Mouse (Mus musculus): Measurements from ENCODE around the gene Atp10b. TPM values are rescaled to one million over a fixed set of nuclear protein-coding genes. Genes with fewer than 3 reads are reported as not detected.
A peak's percentile ranks its signal among the peaks of the same experiment; 100 is the strongest.

The Atp10b gene
- polyA plus RNA-seq, 1 experiment = 12.0 TPM

DNA sequence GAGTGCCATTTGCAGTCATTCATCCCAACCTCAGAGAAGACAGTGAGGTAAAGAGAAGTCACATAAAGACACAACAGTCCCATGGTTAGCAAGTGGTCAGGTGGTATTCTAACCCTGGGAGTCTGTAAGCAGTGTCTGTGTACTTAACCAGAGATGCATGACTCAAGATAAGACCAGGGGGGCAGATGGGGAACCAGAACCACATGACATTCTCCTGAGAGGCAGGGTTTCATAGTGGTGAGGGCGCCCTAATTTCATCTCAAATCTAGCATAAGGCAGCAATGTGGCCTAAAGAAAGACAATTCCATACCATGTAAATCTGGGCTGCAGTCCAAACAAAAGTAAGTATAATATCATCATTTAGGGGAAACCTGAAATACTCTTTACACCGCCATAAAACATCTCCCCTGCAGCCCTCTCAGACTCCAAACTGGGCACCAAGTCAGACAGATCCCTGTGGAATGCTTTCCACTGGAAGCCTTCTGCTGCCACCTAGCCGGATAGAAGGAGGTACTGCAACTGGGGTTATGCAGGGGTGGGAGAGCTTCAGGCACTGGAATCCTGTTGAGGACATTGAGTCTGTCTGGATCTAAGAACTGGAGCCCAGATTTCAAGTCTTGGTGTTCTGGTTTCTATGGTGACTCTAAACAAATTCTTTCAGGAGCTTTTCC, 114.0 kb downstream of the Atp10b start:
- no peak overlapping the region for H3K4me3 ChIP-seq (ENCODE audit: low read depth, low read length)
- peaks cover 16% of the 10 kb centered on the region for H3K36me3 ChIP-seq (ENCODE audit: control insufficient read depth, insufficient read depth, low read length)
- TF ChIP-seq POLR2A (IDR thresholded peaks at IDR 0.05; ENCODE audit: low read depth, low read length) (no peak), CTCF (IDR thresholded peaks at IDR 0.05; ENCODE audit: extremely low read depth, insufficient read length, insufficient replicate concordance, low read depth, low read length) (peak; percentile 72; the same call in 1 of the 2 replicates)
- no peaks in the 10 kb centered on the region for H3K27me3 ChIP-seq (ENCODE audit: control insufficient read depth, insufficient read depth, low read length)
- H3K27ac ChIP-seq (ENCODE audit: insufficient read depth, low read depth, low read length) = no peak overlapping the region
- 40% methylated on average over 3 of the region's 3 CpGs for WGBS
- H3K4me1 ChIP-seq (ENCODE audit: control insufficient read depth, insufficient read depth, insufficient read length, low read length) = no peaks in the 10 kb centered on the region

DNA sequence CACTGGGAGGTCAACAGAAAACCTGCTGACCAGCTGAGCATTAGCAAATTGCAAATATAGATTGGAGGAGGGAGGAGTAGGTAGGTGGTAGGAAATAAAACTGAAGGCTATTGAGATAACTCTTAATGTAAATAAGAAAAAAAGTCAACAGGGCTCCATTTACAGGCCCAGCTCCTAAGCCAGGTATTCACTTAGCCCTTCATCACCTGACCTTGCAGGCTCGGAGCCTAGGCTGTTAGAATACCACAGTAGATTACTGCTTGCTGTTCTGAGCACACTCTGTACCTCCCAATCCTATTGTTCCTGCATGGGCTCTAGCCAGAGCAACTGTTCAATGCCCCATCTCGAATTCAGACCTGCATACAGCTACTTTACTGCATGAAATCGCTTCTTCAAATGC, 117.8 kb downstream of the Atp10b start:
- no peak for TF ChIP-seq CTCF (IDR thresholded peaks at IDR 0.05; ENCODE audit: extremely low read depth, insufficient read length, insufficient replicate concordance, low read depth, low read length)
- no peak for TF ChIP-seq POLR2A (IDR thresholded peaks at IDR 0.05; ENCODE audit: low read depth, low read length)
- Histone ChIP-seq H3K27ac (ENCODE audit: insufficient read depth, low read depth, low read length) (no peak overlapping the region), H3K36me3 (ENCODE audit: control insufficient read depth, insufficient read depth, low read length) (no peaks in the 10 kb centered on the region), H3K4me1 (ENCODE audit: control insufficient read depth, insufficient read depth, insufficient read length, low read length) (no peaks in the 10 kb centered on the region), H3K4me3 (ENCODE audit: low read depth, low read length) (no peak overlapping the region), H3K27me3 (ENCODE audit: control insufficient read depth, insufficient read depth, low read length) (peaks cover 2% of the 10 kb centered on the region; the same call in 1 of the 2 replicates)
- WGBS = 66% methylated on average over 3 of the region's 3 CpGs

DNA sequence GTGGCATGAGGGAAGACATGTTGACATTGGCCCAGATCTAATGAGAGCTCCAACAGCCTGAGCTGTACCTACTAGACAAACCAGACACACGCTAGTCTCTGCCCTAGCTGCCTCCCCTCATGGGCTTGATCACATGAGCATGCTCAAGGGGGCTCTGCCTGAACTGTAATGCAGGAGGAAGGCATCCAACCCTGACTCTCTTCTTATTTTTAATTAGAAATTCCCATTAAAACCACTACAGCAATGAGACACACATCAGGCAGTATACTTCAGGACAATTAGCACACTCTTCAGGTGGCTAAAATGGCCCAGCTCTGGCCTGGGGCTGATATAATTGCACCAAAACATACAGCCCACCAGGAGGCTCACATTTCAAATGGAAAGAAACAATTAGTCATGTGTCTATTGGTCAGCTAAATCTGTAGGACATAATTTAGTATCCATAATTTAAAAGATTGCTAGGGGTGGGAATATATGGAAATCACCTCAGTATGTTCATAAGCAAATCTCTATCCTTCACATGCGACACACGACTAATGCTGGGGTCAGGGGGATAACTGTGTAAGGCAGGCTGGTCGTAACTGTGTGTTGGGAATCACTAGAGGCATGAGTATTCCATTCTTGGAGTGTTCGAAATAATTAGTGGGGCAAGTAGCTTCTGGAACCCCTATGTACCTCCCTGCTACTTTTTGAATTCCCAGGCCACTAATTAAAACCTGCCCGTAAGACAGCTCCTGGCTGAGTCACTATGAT, 120.0 kb downstream of the Atp10b start:
- 86% methylated on average over 6 of the region's 6 CpGs for WGBS
- H3K27me3 ChIP-seq (ENCODE audit: control insufficient read depth, insufficient read depth, low read length) = peaks cover 2% of the 10 kb centered on the region; the same call in 1 of the 2 replicates
- no peaks in the 10 kb centered on the region for H3K36me3 ChIP-seq (ENCODE audit: control insufficient read depth, insufficient read depth, low read length)
- TF ChIP-seq CTCF (IDR thresholded peaks at IDR 0.05; ENCODE audit: extremely low read depth, insufficient read length, insufficient replicate concordance, low read depth, low read length) = no peak
- no peak for TF ChIP-seq POLR2A (IDR thresholded peaks at IDR 0.05; ENCODE audit: low read depth, low read length)
- H3K4me3 ChIP-seq (ENCODE audit: low read depth, low read length) = no peak overlapping the region
- no peaks in the 10 kb centered on the region for H3K4me1 ChIP-seq (ENCODE audit: control insufficient read depth, insufficient read depth, insufficient read length, low read length)
- no peak overlapping the region for H3K27ac ChIP-seq (ENCODE audit: insufficient read depth, low read depth, low read length)

DNA sequence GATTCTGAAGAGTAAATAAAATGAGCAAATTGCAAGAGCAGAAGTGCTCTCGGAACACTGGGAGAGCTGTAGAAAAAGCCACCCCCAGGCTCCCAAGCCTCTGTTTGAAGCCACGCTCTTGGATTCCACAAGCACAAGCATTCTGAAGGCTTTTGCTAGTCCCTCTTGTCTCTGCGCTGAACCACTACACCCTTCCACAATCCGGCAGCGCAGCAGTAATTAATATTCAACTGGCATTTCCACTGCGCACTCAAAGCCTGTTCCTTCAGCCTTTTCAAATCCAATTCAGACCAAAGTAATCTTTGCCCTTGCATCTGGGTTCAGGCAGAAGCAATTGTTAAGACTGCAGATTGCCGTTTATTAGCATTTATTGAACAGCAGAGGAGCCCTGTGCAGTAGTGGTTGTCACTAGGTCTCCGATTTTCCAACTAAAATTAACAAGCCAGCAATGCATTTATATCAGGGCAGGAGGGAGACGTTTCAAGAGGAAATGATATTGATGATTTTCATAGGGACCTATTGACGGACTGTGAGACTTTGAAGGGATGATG, 120.7 kb downstream of the Atp10b start:
- 63% methylated on average over 10 of the region's 10 CpGs for WGBS

DNA sequence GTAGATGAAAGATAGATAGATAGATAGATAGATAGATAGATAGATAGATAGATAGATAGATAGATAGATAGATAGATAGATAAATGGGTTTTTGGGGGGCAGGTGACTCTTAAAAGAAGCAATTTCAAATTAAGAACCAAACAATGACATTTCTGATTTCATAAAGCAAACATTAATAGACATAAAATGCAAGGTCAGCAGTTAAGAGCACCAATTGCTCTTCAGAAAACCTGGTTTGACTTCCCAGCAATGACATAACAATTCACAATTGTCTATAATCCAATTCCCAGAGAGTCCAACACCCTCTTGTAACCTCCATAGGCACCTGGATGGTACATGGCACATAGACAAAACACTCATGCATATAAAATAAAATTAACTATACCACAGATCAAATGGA, 124.2 kb downstream of the Atp10b start:
- Histone ChIP-seq H3K4me1 (ENCODE audit: control insufficient read depth, insufficient read depth, insufficient read length, low read length) (no peaks in the 10 kb centered on the region), H3K4me3 (ENCODE audit: low read depth, low read length) (no peak overlapping the region), H3K36me3 (ENCODE audit: control insufficient read depth, insufficient read depth, low read length) (no peaks in the 10 kb centered on the region), H3K27me3 (ENCODE audit: control insufficient read depth, insufficient read depth, low read length) (peaks cover 2% of the 10 kb centered on the region; the same call in 1 of the 2 replicates), H3K27ac (ENCODE audit: insufficient read depth, low read depth, low read length) (no peak overlapping the region)
- TF ChIP-seq CTCF (IDR thresholded peaks at IDR 0.05; ENCODE audit: extremely low read depth, insufficient read length, insufficient replicate concordance, low read depth, low read length) (no peak), POLR2A (IDR thresholded peaks at IDR 0.05; ENCODE audit: low read depth, low read length) (no peak)

More for the DNA sequence above, 120.7 kb downstream of the Atp10b start:
- no peak overlapping the region for H3K27ac ChIP-seq (ENCODE audit: insufficient read depth, low read depth, low read length)
- H3K4me1 ChIP-seq (ENCODE audit: control insufficient read depth, insufficient read depth, insufficient read length, low read length) = no peaks in the 10 kb centered on the region
- no peak overlapping the region for H3K4me3 ChIP-seq (ENCODE audit: low read depth, low read length)
- peaks cover 2% of the 10 kb centered on the region; the same call in 1 of the 2 replicates for H3K27me3 ChIP-seq (ENCODE audit: control insufficient read depth, insufficient read depth, low read length)
- TF ChIP-seq CTCF (IDR thresholded peaks at IDR 0.05; ENCODE audit: extremely low read depth, insufficient read length, insufficient replicate concordance, low read depth, low read length) = no peak
- no peak for TF ChIP-seq POLR2A (IDR thresholded peaks at IDR 0.05; ENCODE audit: low read depth, low read length)
- no peaks in the 10 kb centered on the region for H3K36me3 ChIP-seq (ENCODE audit: control insufficient read depth, insufficient read depth, low read length)

DNA sequence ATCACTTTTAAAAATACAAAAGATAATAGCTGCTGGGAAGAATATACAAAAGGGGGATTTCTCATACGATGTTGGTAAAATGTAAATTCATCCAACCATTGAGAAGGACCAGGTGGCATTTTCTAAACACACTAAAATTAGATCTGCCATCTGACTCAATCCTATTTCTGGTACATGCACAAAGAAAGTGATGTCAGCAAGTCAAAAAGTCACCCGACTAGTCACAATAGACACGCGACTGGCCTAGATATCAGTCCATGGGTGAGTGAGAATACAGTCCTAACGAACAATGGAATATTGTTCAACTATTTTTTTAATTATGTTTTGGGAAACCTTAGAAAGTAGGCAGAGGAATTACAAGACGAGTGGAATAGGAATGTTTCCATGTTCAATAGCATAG, 147.9 kb downstream of the Atp10b start:
- H3K27ac ChIP-seq (ENCODE audit: insufficient read depth, low read depth, low read length) = no peak overlapping the region
- 83% methylated on average over 6 of the region's 6 CpGs for WGBS
- H3K36me3 ChIP-seq (ENCODE audit: control insufficient read depth, insufficient read depth, low read length) = no peaks in the 10 kb centered on the region
- no peaks in the 10 kb centered on the region for H3K27me3 ChIP-seq (ENCODE audit: control insufficient read depth, insufficient read depth, low read length)
- no peak for TF ChIP-seq POLR2A (IDR thresholded peaks at IDR 0.05; ENCODE audit: low read depth, low read length)
- TF ChIP-seq CTCF (IDR thresholded peaks at IDR 0.05; ENCODE audit: extremely low read depth, insufficient read length, insufficient replicate concordance, low read depth, low read length) = no peak
- no peaks in the 10 kb centered on the region for H3K4me1 ChIP-seq (ENCODE audit: control insufficient read depth, insufficient read depth, insufficient read length, low read length)
- no peak overlapping the region for H3K4me3 ChIP-seq (ENCODE audit: low read depth, low read length)

DNA sequence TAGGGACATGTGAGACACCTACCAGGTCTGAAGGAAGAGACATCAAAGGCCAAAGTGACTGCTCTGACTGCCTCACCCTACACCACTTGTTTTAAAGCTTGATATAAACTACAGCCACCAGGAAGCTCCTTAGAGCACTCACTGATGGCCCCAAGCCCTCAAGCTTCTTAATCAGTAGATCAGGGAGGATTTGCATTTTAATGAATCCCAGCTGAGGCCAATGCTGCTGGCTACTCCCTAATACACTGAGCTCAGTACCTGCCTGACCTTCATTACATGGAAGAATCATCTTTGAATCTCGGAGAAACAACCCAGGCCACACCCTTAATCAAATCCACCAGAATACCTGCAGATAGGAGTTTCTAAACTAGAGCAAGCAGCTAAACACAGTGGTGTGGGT, 161.3 kb downstream of the Atp10b start:
- no peaks in the 10 kb centered on the region for H3K4me1 ChIP-seq (ENCODE audit: control insufficient read depth, insufficient read depth, insufficient read length, low read length)
- H3K27me3 ChIP-seq (ENCODE audit: control insufficient read depth, insufficient read depth, low read length) = no peaks in the 10 kb centered on the region
- H3K27ac ChIP-seq (ENCODE audit: insufficient read depth, low read depth, low read length) = no peak overlapping the region
- WGBS = 36% methylated on average over 1 of the region's 1 CpGs
- H3K36me3 ChIP-seq (ENCODE audit: control insufficient read depth, insufficient read depth, low read length) = no peaks in the 10 kb centered on the region
- TF ChIP-seq POLR2A (IDR thresholded peaks at IDR 0.05; ENCODE audit: low read depth, low read length) (no peak), CTCF (IDR thresholded peaks at IDR 0.05; ENCODE audit: extremely low read depth, insufficient read length, insufficient replicate concordance, low read depth, low read length) (no peak)
- no peak overlapping the region for H3K4me3 ChIP-seq (ENCODE audit: low read depth, low read length)

Other genes starting within 250 kb of the Atp10b start
- not detected in 2 replicates for gene Gm9972, start 114.1 kb upstream of the Atp10b start, polyA plus RNA-seq (2012; rRNA removed)